Mouse (Mus musculus) urinary bladder, adult 2 months (tissue): ENCODE data around the gene Gm20824. TPM values are rescaled to one million over a fixed set of nuclear protein-coding genes. Genes with fewer than 3 reads are reported as not detected.
"Not testable (repeated sequence)": the region's sequence is repeated elsewhere in the genome, so short reads cannot be mapped to it uniquely, and the experiment has no call there.

Source experiments
- DNase-seq: peaks from one replicate; pipeline ENCODE4 v3.0.0; 2022; ENCODE audit warnings: low spot score
- polyA plus RNA-seq: library from polyadenylated mRNA; depleted of rRNA; stranded (reverse); fragments of >200 nt; gene quantifications from 2 replicates; pipeline ENCODE4 v1.2.3, GENCODE M21; 2012; rRNA removed

Gm20824 gene
- polyA plus RNA-seq: not detected in 2 replicates

GRCm38 (mm10) chrY:8257607-8258006 is at the start of gene Gm20824:
Gm20824 (plus strand) TSS chrY:8257907.
- DNase-seq: not testable (repeated sequence)

Other genes with a start within 250 kb of the Gm20824 start
- not detected in 2 replicates for gene Gm20825, start 186.4 kb upstream of the Gm20824 start, polyA plus RNA-seq